Mouse (Mus musculus) heart, embryonic 16.5 days (tissue): Measurements from ENCODE around the gene Phf2. TPM values are rescaled to one million over a fixed set of nuclear protein-coding genes. Genes with fewer than 3 reads are reported as not detected.

Source experiments
- ATAC-seq: fragments of 200-750 bp; cut with Nextera tagmentation; replicated peaks from 2 replicates; pipeline ENCODE4 v1.8.0; 2017; ENCODE audit warnings: moderate number of reproducible peaks; ENCODE audit not compliant: insufficient read depth, low FRiP score; ENCODE audit errors: extremely low read depth
- H3K27ac ChIP-seq: fragments of 300-500 bp; sonication (generic); 2 replicates; pipeline ENCODE4 v1.5.1; 2014; ENCODE audit warnings: mild to moderate bottlenecking, low read length, control low read depth, moderate library complexity
- H3K27me3 ChIP-seq: fragments of 300-500 bp; sonication (generic); 2 replicates; pipeline ENCODE4 v1.6.1; 2014; ENCODE audit warnings: low read length, mixed read lengths; ENCODE audit not compliant: control insufficient read depth, insufficient read depth
- H3K36me3 ChIP-seq: fragments of 300-500 bp; sonication (generic); 2 replicates; pipeline ENCODE4 v1.6.1; 2014; ENCODE audit not compliant: control insufficient read depth, insufficient read depth
- H3K4me1 ChIP-seq: fragments of 300-500 bp; sonication (generic); 2 replicates; pipeline ENCODE4 v1.6.1; 2014; ENCODE audit warnings: low read length, mixed read lengths; ENCODE audit not compliant: control insufficient read depth, insufficient read depth
- H3K4me2 ChIP-seq: fragments of 300-500 bp; sonication (generic); 2 replicates; pipeline ENCODE4 v1.6.1; 2014; ENCODE audit warnings: low read depth, mild to moderate bottlenecking, control low read depth, low read length
- H3K4me3 ChIP-seq: fragments of 300-500 bp; sonication (generic); 2 replicates; pipeline ENCODE4 v1.5.1; 2014; ENCODE audit warnings: mild to moderate bottlenecking, control low read depth, low read length
- H3K9ac ChIP-seq: fragments of 300-500 bp; sonication (generic); 2 replicates; pipeline ENCODE4 v1.6.1; 2014; ENCODE audit warnings: low read length, control low read depth
- H3K9me3 ChIP-seq: fragments of 300-500 bp; sonication (generic); replicated peaks from 2 replicates; pipeline ENCODE4 v1.6.1; 2016; ENCODE audit warnings: low read length; ENCODE audit not compliant: control insufficient read depth
- WGBS: fragments of 180-500 bp; shearing (Covaris S2); extraction: QIAGEN DNeasy Blood & Tissue Kit; methylation state at CpG from one replicate; pipeline ENCODE4 v1.1.7; 2014; 5-methylcytosine and 5-hydroxymethylcytosine counted together
- polyA plus RNA-seq: library from polyadenylated mRNA; unstranded; fragments of >200 nt; fragmentation: Nextera tagmentation; extraction: Ambion mirVana; gene quantifications from 2 replicates; pipeline ENCODE4 v1.2.1, GENCODE M21; 2015

Gene Phf2
- polyA plus RNA-seq, 1 experiment from 2014 or later: 4.4 TPM

- Histone ChIP-seq H3K4me2 (no peak overlapping the region), H3K4me3 (no peak overlapping the region), H3K9me3 (no peaks in the 10 kb centered on the region), H3K4me1 (no peaks in the 10 kb centered on the region), H3K9ac (no peak overlapping the region), H3K27ac (no peak overlapping the region), H3K36me3 (peaks cover 55% of the 10 kb centered on the region), H3K27me3 (no peaks in the 10 kb centered on the region)
- WGBS: 72% methylated on average over 4 of the region's 4 CpGs
- ATAC-seq: no peak
These were observed 19.5 kb upstream of the Phf2 start for GRCm38 (mm10) chr13:48890260-48890960.

- peak overlapping the region; percentile 89 for H3K4me2 ChIP-seq
- peak; percentile 99 for ATAC-seq
- H3K27me3 ChIP-seq: no peaks in the 10 kb centered on the region
- H3K4me3 ChIP-seq: peak overlapping the region; percentile 54
- H3K36me3 ChIP-seq: peaks cover 12% of the 10 kb centered on the region
- H3K4me1 ChIP-seq: peaks cover 8% of the 10 kb centered on the region
- peak overlapping the region; percentile 91 for H3K27ac ChIP-seq
- no peaks in the 10 kb centered on the region for H3K9me3 ChIP-seq
- H3K9ac ChIP-seq: peak overlapping the region; percentile 82
- under 1% methylated on average over 36 of the region's 36 CpGs for WGBS
These were observed 7.6 kb upstream of the Phf2 start for GRCm38 (mm10) chr13:48878534-48878933.

DNA sequence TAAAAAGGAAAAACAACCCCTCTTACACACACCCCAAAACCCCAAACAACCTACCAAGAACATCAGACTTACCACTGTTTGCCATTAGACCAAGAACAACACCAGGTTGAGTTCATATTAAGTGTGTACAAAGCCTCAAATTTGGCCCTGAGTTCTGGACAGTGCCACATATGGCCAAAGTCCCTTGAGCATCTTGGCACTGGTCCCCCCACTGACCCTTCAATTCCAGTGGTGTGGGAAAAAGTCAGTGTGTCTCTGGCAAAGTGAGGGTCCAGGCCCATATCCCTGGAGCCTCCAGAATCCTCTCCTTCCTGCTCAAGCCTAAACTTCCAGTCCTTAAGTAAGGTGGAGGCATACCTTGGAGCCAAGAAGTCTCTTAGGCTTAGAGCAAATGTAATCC lies 6.9 kb upstream of the Phf2 start:
- Histone ChIP-seq H3K4me1 (peaks cover 15% of the 10 kb centered on the region), H3K36me3 (peaks cover 12% of the 10 kb centered on the region), H3K9me3 (no peaks in the 10 kb centered on the region), H3K9ac (peak overlapping the region; percentile 82), H3K4me2 (peak overlapping the region; percentile 89), H3K27ac (peak overlapping the region; percentile 91), H3K27me3 (no peaks in the 10 kb centered on the region), H3K4me3 (peak overlapping the region; percentile 54)
- no peak for ATAC-seq

DNA sequence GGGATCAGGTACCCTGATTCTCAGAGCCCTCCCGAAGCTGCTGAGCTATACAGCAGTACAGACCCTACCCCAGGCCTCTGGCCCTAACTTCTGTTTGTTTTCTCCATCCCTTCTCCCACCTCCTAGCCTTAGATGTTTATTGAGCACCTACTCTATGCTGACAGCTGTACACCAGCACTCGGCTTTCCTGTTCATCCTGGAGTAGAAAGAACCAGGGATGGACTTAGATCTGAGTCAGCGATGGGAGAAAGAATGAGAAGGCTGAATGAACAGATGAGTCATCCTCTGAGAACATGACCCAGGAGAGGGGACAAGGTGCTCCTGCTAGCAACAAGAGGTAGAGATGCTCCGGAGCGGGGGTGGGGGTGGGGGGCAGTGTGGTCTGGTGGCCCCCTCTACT lies 1.8 kb upstream of the Phf2 start:
- H3K4me3 ChIP-seq: no peak overlapping the region
- no peak for ATAC-seq
- 73% methylated on average over 5 of the region's 5 CpGs for WGBS
- H3K4me1 ChIP-seq: peaks cover 34% of the 10 kb centered on the region
- no peaks in the 10 kb centered on the region for H3K9me3 ChIP-seq
- H3K36me3 ChIP-seq: no peaks in the 10 kb centered on the region; the same call in 1 of the 2 replicates
- H3K27ac ChIP-seq: no peak overlapping the region
- H3K4me2 ChIP-seq: no peak overlapping the region
- no peaks in the 10 kb centered on the region for H3K27me3 ChIP-seq
- no peak overlapping the region for H3K9ac ChIP-seq

GRCm38 (mm10) chr13:48871887-48872606 lies 1.1 kb upstream of the Phf2 start:
- Histone ChIP-seq H3K9me3 (no peaks in the 10 kb centered on the region), H3K27ac (no peak overlapping the region), H3K4me1 (peaks cover 34% of the 10 kb centered on the region), H3K4me2 (peak overlapping the region; percentile 69), H3K4me3 (peak overlapping the region; percentile 77), H3K36me3 (no peaks in the 10 kb centered on the region; the same call in 1 of the 2 replicates), H3K9ac (peak overlapping the region; percentile 98), H3K27me3 (no peaks in the 10 kb centered on the region)
- ATAC-seq: no peak
- WGBS: 61% methylated on average over 7 of the region's 7 CpGs

DNA sequence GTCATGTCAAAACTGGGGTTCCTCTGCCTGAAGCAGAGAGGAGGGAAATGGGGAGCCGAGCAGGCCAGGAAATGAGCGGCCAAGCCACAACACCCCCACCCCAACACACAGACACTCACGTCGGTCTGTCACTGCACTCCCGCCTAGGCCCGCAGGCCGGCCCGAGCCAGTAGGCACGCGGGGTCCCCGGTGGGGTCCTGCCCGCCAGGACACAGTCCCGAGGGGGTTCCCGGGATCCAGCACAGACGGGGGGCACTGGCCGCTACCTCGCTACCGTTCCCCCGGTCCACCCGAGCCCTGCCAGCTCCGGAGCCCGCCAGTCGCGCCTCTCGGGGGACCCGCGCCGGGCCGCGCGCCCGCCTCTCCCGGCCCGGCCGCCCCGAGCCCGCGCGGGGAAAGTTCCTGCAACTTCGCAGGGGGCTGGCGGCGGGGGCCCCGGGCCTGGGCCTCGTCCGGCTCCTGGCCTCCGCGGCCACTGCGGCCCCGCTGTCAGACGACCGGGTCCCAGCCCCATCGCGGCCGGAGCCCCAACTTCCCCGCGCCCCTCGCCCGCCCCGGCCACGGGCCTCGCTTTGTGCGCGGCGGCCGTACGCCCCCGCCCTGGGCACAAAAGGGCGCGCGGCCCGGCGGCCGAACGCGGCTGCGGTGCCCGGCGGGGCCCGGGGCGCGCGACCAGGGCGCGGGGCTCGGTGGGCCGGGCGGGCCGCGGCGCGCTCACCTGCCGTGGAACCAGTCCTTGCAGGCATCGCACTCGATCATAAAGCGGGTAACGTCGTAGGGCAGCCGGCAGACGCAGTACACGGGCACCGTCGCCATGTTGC lies 759 bp downstream of the Phf2 start:
- H3K36me3 ChIP-seq: no peaks in the 10 kb centered on the region
- WGBS: under 1% methylated on average over 53 of the region's 102 CpGs
- peaks cover 40% of the 10 kb centered on the region for H3K4me1 ChIP-seq
- H3K9ac ChIP-seq: peak overlapping the region; percentile 98
- H3K27me3 ChIP-seq: no peaks in the 10 kb centered on the region
- peak overlapping the region; percentile 77 for H3K4me3 ChIP-seq
- peak overlapping the region; percentile 85 for H3K27ac ChIP-seq
- H3K9me3 ChIP-seq: no peaks in the 10 kb centered on the region
- ATAC-seq: peak; percentile 23
- H3K4me2 ChIP-seq: peak overlapping the region; percentile 91

DNA sequence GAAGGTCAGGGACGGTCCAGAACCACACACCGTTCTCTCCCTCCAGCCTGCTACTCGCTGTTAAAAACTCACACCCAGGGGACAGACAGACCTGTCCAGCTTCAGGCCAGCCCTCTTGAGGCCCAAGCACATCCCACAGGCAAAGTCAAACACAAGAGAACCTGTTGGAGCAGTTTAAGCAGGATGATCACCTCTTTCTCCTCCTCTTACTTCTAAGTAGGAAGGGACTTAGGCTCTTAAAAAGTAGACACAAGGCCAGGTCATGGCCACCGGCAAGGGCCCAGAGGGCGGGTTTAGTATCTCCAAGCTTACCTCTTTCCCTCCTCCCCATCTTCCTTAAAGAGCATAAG lies 1.3 kb downstream of the Phf2 start:
- WGBS: 15% methylated on average over 5 of the region's 5 CpGs
- Histone ChIP-seq H3K4me1 (peaks cover 43% of the 10 kb centered on the region), H3K9ac (peak overlapping the region; percentile 98), H3K9me3 (no peaks in the 10 kb centered on the region), H3K4me2 (peak overlapping the region; percentile 91), H3K27me3 (no peaks in the 10 kb centered on the region), H3K27ac (peak overlapping the region; percentile 85), H3K4me3 (peak overlapping the region; percentile 77), H3K36me3 (no peaks in the 10 kb centered on the region)
- ATAC-seq: no peak

- Histone ChIP-seq H3K9ac (peak overlapping the region; percentile 98), H3K4me2 (peak overlapping the region; percentile 91), H3K27ac (no peak overlapping the region; the same call in 1 of the 2 replicates), H3K27me3 (no peaks in the 10 kb centered on the region), H3K36me3 (no peaks in the 10 kb centered on the region), H3K4me3 (peak overlapping the region; percentile 77), H3K9me3 (no peaks in the 10 kb centered on the region), H3K4me1 (peaks cover 43% of the 10 kb centered on the region)
- ATAC-seq: no peak
- WGBS: 23% methylated on average over 5 of the region's 5 CpGs
These were observed 1.8 kb downstream of the Phf2 start for GRCm38 (mm10) chr13:48869088-48869487.
